Mouse (Mus musculus): ENCODE data around the gene Brinp1.

DNA sequence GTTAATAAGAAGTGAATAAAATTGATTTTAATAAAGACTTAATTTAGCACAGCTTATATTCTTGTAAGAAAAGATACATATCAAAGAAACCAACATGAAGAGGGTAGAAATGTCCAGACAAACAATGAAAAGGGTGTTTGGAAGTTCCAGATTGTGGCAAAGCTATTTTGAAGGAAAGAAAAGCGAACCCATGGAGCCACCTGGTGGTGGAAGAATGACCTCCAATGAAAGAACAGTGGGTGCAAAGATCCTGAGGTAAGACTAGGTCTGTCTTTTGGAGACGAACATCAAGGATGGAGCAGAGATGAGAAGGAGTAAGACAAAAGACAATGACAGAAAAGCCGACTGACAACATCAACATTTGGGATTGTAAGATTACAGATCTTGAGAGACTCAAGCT lies 108.2 kb downstream of the Brinp1 start:
- TF ChIP-seq CTCF (conservative IDR thresholded peaks at IDR 0.05; ENCODE audit: insufficient read depth, insufficient read length, low read depth, low read length) (peak; percentile 34), POLR2A (IDR thresholded peaks at IDR 0.05; ENCODE audit: low read depth, low read length) (no peak)
